Mouse (Mus musculus) ES-E14 (cell line): ENCODE results near the gene Tradd.

Experiments
- CHD2 ChIP-seq: IDR thresholded peaks from 2 replicates; pipeline ENCODE4 v1.6.1; 2014; ENCODE audit warnings: mild to moderate bottlenecking, low read depth, low read length, inconsistent platforms
- MAFK ChIP-seq: IDR thresholded peaks from 2 replicates; pipeline ENCODE4 v1.6.1; 2014; ENCODE audit warnings: mild to moderate bottlenecking, low read depth, low read length, inconsistent platforms; ENCODE audit not compliant: insufficient read depth
- ZC3H11A ChIP-seq: IDR thresholded peaks from 2 replicates; pipeline ENCODE4 v1.6.1; 2012; ENCODE audit warnings: low read depth, mild to moderate bottlenecking, inconsistent platforms, low read length, borderline replicate concordance
- ZNF384 ChIP-seq: IDR thresholded peaks from 2 replicates; pipeline ENCODE4 v1.6.1; 2012; ENCODE audit warnings: low read depth, low read length, inconsistent platforms

GRCm38 (mm10) chr8:105266775-105267174 is 2.4 kb upstream of the Tradd start:
- TF ChIP-seq MAFK (no peak), CHD2 (no peak), ZC3H11A (no peak), ZNF384 (no peak)
